Mouse (Mus musculus): ENCODE data around the gene Krt18. TPM values are rescaled to one million over a fixed set of nuclear protein-coding genes. Genes with fewer than 3 reads are reported as not detected.
A peak's percentile ranks its signal among the peaks of the same experiment; 100 is the strongest.
"Not testable (repeated sequence)": the region's sequence is repeated elsewhere in the genome, so short reads cannot be mapped to it uniquely, and the experiment has no call there.

The Krt18 gene
- under 1 TPM in 1 of 2 experiments, not detected in 1; 0.26 TPM for total RNA-seq (2021)
- long read RNA-seq, experiment 1: 0 reads
- long read RNA-seq, experiment 2: 0 reads

- DNase-seq (ENCODE audit: low spot score in 2 of 2): no peak
Observed at GRCm38 (mm10) chr15:102028040-102028439, at the start of gene Krt18. TSS of gene Krt18 (plus strand) at chr15:102028180.

DNA sequence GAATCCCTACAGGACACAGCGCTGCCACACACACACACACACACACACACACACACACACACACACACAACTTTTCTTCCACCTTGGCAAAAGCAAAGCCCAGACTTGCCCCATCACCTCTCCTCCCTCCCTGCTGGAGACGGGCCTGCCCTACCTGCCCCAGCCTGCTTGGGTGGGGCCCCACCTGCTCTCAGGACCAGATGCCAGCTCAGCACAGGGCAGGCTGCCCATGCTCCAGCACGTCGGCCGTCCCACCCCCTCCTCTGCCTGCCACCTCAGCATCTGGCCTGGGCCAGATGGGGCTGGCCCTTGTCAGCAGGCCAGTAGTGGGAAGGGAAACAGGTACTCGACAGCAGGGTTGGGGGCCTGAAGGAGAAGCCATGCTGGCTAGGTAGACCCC lies 47.1 kb upstream of the Krt18 start:
- DNase-seq (ENCODE audit: low spot score in 2 of 2): no peak

DNA sequence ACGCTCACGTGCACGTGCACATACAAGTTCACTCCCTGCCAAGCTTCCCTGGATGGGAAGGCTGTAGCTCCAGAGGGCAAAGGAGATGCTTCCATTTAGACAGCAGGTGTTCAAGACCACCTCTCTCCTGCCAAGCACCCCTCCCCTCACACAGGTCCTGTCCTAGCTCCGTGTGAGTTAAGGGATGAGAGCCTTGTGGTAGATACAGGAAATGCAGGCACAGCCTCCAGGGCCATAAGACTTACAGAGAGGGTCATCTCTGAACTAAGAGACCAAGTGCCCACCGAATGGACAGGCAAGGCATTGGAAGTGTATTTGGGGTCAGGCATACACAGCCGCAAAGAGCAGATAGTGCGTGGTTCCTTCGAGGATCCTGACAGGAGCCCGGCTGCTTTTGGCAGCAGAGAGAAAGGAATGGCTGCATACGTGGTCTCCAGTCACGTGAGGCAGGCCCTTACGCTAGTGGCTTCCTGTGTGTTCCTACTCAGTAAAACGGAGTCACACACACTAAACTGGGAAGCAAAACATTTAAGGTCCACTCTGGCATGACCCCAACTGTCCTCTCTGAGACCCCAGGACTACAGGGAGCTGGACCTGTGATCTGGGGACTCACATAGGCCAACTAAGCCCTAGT lies 44.5 kb upstream of the Krt18 start:
- no peak for DNase-seq (ENCODE audit: low spot score in 2 of 2)

DNA sequence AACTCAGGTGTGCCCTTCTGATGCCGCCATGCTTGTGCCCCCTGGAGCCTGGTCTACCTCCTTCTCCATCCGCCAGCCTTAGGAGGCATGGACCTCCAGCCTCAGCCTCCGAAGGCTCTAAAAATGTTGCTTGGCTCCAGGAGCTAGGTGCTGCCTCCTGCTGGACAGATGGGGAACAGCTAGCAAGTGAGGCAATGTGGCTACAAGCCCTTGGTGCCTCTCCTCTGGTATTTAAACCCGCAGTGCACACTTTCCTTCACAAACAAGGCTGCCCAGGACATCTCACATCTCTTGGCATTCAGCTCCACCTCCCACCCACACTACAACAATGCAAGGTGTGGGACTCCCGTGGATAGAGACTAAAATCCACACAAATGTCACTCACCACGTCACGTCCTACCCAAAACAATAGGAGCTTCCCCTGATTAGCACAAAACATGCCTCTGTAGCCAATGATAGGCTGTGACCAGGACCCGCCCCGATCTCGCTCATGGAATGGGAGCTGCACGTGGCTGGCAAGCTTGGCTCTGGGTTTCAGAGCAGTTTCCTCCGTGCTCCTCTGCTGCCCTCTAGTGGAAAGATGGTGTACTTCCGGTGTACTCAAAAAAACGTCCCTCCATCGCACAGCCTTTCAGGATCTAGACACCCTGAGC lies 43.9 kb upstream of the Krt18 start:
- DNase-seq (ENCODE audit: low spot score in 2 of 2): peak; percentile 92 to 95

GRCm38 (mm10) chr15:101984746-101985145 lies 43.2 kb upstream of the Krt18 start:
- DNase-seq (ENCODE audit: low spot score in 2 of 2): no peak

GRCm38 (mm10) chr15:101988119-101988518 lies 39.9 kb upstream of the Krt18 start:
- peak; percentile 85 to 91 for DNase-seq (ENCODE audit: low spot score in 2 of 2)

DNA sequence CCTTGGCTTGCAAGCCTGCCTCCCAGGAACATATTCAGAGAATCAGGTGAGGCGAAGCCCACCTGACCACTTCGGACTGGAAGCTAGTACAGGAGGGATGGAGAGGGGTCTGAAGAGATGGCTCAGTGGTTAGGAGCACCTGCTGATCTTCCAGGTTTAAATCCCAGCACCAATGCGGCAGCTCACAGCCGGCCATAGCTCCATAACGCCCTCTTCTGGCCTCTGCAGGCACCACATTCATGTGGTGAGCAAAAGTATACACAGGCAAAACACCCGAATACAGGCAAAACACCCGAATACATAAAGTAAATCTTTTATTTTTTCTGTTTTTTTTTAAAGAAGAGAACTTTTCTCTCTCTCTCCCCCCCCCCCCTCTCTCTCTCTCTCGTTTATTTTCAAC lies 39.3 kb upstream of the Krt18 start:
- DNase-seq (ENCODE audit: low spot score in 2 of 2): no peak

DNA sequence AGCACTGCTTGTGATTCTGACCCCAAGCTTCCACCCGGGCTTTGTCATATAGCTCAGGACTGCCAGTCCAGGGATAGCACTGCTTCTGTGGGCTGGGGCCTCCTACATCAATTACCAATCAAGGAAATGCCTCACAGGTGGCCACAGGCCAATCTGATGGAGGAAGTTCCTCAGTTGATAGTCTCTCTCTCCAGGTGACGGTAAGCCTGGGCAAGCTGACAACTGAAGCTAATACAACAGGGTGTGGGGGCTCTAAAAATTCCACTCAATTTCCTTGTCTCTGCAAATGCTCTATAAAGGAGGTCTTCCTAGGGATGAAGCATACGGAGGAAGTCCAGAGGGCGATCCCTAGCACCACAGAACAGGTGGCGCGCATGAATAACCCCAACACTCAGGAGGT lies 37.0 kb upstream of the Krt18 start:
- DNase-seq (ENCODE audit: low spot score in 2 of 2): no peak

- no peak for DNase-seq (ENCODE audit: low spot score in 2 of 2)
Observed at GRCm38 (mm10) chr15:101994365-101994764, 33.6 kb upstream of the Krt18 start.

GRCm38 (mm10) chr15:101995484-101996236 lies 32.3 kb upstream of the Krt18 start:
- DNase-seq (ENCODE audit: low spot score in 2 of 2): no peak

DNA sequence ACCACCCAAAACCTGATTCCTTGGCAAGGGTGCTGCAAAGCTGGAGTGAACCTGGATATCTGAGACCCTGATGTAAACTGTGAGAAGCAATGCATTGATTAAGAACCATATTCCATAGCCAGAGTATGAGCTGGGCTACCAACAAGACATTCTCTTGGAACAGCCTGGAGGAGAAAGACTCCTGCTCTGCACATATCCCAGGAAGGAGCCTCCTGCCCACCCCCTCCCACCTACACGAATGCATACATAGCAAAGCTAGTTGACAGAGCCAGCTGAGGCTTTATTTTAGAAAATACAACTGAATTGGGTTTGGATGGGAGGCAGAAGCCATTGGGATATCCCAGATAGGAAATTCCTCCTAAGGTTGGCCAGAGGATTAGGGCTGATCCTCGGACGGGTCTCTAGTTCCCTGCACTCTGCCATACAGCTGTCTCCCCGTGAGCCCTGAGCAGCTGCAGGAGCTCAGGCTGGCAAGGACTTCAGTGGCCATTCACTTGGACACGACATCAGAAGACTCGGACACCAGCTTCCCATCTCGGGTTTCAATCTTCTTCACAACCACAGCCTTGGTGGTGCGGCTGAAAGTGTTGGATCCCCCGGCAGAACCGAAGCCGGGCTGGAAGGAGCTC lies 31.4 kb upstream of the Krt18 start:
- not testable (repeated sequence) for DNase-seq (ENCODE audit: low spot score in 2 of 2)

- DNase-seq (ENCODE audit: low spot score in 2 of 2): no peak
Observed at GRCm38 (mm10) chr15:101999156-101999555, 28.8 kb upstream of the Krt18 start.

- DNase-seq (ENCODE audit: low spot score in 2 of 2): no peak
Observed at GRCm38 (mm10) chr15:101999676-102000335, 28.2 kb upstream of the Krt18 start.

DNA sequence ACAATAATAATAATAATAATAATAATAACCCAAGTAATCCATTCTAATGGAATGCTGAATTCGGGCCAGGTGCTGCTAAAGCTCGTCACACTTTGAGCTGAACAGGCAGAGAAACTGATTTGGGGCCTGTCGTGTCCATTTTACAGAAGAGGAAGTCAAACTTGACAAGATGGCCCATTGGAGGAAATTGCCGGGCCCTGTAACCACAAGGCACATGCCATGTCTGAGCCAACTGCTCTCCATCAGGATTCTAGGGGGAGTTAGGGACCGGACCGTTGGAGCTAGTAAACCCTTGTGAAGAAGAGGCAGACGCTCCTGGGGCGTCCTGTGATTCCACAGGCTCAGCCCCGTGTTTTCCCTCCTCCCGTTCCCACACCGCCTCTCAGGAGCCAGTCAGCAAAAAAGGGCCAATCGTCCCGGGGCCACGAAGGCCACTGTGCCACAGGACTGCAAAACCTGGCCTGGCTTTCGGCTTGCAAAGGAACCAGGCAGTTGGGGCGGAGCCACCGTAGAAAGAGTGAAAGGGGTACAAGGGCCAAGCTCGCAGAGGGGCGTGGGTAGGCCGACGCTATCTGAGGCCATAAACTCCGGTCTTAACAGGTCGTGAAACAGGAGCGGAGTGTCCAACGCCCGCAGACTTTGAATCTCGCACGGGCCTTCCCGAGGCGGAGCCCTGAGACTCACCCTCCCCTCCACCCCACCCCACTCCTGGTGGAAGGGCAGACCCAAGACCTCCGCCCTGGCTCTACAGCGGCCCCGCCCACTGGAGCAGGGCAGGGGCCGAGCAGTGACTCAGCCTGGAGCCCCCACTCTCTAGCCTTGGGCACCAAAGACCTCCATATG lies 25.1 kb upstream of the Krt18 start:
- no peak for DNase-seq (ENCODE audit: low spot score in 2 of 2)

GRCm38 (mm10) chr15:102003516-102003915 lies 24.5 kb upstream of the Krt18 start:
- no peak for DNase-seq (ENCODE audit: low spot score in 2 of 2)

GRCm38 (mm10) chr15:102004189-102004588 lies 23.8 kb upstream of the Krt18 start, which contains the start of gene Krt8:
TSS of gene Krt8 (minus strand) at chr15:102004482.
- DNase-seq (ENCODE audit: low spot score in 2 of 2): no peak

GRCm38 (mm10) chr15:102005290-102005689 lies 22.7 kb upstream of the Krt18 start:
- DNase-seq (ENCODE audit: low spot score in 2 of 2): no peak

- DNase-seq (ENCODE audit: low spot score in 2 of 2): no peak
Observed at GRCm38 (mm10) chr15:102006317-102006716, 21.7 kb upstream of the Krt18 start.

DNA sequence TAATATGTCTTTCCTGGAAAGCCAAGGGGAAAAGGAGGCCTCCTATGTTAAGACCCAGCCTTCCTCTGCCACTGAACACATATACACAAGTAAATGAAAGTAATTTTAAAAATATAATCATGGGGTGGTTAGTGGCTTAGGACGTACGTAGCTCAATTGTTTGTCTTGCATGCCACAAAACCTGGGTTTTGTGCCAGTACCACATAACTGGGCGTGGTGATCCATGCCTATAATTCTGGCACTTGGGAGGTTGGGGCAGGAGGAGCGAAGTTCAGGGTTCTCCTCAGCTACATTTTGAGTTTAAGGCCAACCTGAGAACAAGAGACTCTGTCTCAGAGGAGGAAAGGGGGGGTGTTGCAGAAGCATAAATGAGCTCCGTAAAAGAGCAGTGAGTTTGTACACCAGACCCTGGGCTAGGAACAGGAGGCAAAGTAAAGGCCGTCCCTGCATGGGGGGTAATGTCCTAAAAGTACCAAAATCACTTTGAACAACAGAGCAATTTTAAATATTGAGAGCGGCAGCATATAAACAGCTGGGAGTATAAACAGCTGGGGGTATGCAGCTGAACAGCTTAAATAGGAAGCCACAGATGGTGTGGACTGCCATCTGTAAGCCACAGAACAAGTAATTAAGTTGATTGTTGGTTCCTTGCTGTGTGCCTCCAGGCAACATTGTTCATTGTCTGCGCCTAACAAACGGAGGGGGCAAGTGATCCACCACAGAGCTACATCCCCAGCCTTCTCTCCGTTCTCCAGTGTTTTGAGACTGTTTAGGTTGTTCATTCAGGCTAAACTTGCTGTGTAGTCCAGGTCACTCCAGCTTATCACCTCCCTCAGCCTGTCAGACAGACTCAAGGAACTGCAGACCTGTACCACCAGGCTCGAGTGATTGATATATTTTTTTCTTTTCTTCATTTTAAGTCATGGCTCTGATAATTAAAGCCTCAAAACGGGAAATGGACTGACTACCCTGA lies 20.6 kb upstream of the Krt18 start:
- DNase-seq (ENCODE audit: low spot score in 2 of 2): no peak

All from left cerebral cortex, adult 18-20 months (tissue).